Mouse (Mus musculus) G1E (cell line): ENCODE data around the gene Slc41a1. TPM values are rescaled to one million over a fixed set of nuclear protein-coding genes. Genes with fewer than 3 reads are reported as not detected.

Experiments
- ATAC-seq: 2 replicates; pipeline ENCODE4 v1.8.0; 2016; ENCODE audit warnings: mild to moderate bottlenecking; ENCODE audit not compliant: insufficient number of reproducible peaks, poor library complexity, low FRiP score, severe bottlenecking; ENCODE audit errors: extremely low read depth
- DNase-seq: peaks from one replicate; pipeline ENCODE4 v3.0.0; 2012; ENCODE audit warnings: low spot score
- H3K27me3 ChIP-seq: 2 replicates; pipeline ENCODE4 v1.6.1; 2012; ENCODE audit warnings: mild to moderate bottlenecking, low read length, inconsistent platforms; ENCODE audit not compliant: insufficient read depth
- H3K36me3 ChIP-seq: replicated peaks from 2 replicates; pipeline ENCODE3; 2012; ENCODE audit warnings: mild to moderate bottlenecking, inconsistent platforms
- H3K4me1 ChIP-seq: 2 replicates; pipeline ENCODE4 v1.6.1; 2012; ENCODE audit warnings: low read depth, low read length, inconsistent platforms, mixed read lengths; ENCODE audit not compliant: insufficient read depth
- H3K4me3 ChIP-seq: 2 replicates; pipeline ENCODE4 v1.5.1; 2012; ENCODE audit warnings: low read depth, mild to moderate bottlenecking, inconsistent platforms, low read length, moderate library complexity, mixed read lengths
- H3K9me3 ChIP-seq: replicated peaks from 2 replicates; pipeline ENCODE4 v1.6.1; 2012; ENCODE audit warnings: inconsistent platforms
- CTCF ChIP-seq: IDR thresholded peaks from 2 replicates; pipeline ENCODE4 v1.5.1; 2012; ENCODE audit warnings: low read depth, low read length, inconsistent platforms, mixed read lengths
- GATA1 ChIP-seq: IDR thresholded peaks from 2 replicates; pipeline ENCODE4 v1.6.1; 2012; ENCODE audit warnings: borderline replicate concordance, low read length, inconsistent platforms, mixed read lengths
- GATA2 ChIP-seq: IDR thresholded peaks from 2 replicates; pipeline ENCODE4 v1.6.1; 2012; ENCODE audit warnings: low read depth, low read length, inconsistent platforms, borderline replicate concordance
- POLR2AphosphoS5 ChIP-seq: IDR thresholded peaks from 2 replicates; pipeline ENCODE4 v1.6.1; 2012; ENCODE audit warnings: low read depth, low read length, inconsistent platforms; ENCODE audit not compliant: insufficient replicate concordance
- TAL1 ChIP-seq: conservative IDR thresholded peaks from 2 replicates; pipeline ENCODE4 v1.6.1; 2012; ENCODE audit warnings: low read depth, low read length, inconsistent platforms, mixed read lengths
- polyA plus RNA-seq: library from polyadenylated mRNA; stranded (reverse); fragments of >175 nt; gene quantifications from 2 replicates; pipeline ENCODE4 v1.2.3, GENCODE M21; 2012
- total RNA-seq, 2 experiments: library from RNA; stranded (forward) in 1 of 2; stranded (reverse) in 1 of 2; fragments of 200-1000 nt in 1 of 2; fragments of >200 nt in 1 of 2; fragmentation: Nextera tagmentation in 1 of 2; gene quantifications; 2 replicates each; pipeline ENCODE4 v1.2.3; 2014 to 2017

Gene Slc41a1
- total and polyA plus RNA-seq, 3 experiments = 6.8 to 21.0 (median 7.2) TPM

DNA sequence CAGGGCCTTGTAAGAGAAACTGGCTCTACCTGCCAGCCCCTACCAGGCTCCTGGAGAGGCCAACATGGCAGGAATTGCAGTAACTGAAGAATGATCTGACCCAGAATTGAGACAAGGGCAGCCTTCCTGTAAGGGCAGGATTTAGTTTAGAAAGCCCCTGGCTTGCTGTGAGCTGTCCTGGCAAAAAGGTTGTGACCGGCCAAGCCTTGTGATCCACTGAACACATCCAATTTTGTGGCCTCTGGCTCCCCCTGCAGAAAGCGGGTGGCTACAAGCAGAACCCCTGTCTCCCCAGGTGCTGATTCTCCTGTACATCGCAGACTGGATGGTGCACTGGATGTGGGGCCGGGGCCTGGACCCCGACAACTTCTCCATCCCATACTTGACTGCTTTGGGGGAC lies 19.0 kb downstream of the Slc41a1 start:
- H3K9me3 ChIP-seq = no peaks in the 10 kb centered on the region
- no peak overlapping the region for H3K4me3 ChIP-seq
- ATAC-seq (no peak), DNase-seq (no peak)
- peaks cover 64% of the 10 kb centered on the region for H3K36me3 ChIP-seq
- H3K4me1 ChIP-seq = no peaks in the 10 kb centered on the region
- no peak for TF ChIP-seq POLR2AphosphoS5
- H3K27me3 ChIP-seq = no peaks in the 10 kb centered on the region; the same call in 1 of the 2 replicates

DNA sequence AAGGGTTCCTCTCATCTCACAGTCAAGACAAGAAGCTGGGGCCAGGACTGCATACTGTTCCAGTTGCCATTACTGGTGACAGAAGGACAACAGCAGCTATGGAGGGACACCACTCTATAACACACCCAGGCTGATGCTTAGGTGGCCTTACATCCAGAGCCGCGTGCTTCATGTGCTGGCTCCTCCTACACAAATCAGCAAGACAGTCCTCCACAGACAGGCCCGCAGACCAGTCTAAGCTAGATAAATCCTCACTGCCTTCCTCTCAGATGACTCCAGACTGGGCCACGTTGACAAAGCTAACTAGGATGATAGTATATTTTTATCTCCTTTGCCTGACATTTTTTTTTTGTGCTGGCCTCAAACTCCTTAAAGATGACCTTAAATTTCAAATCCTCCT lies 34.5 kb downstream of the Slc41a1 start:
- no peak for ATAC-seq
- no peak overlapping the region for H3K4me3 ChIP-seq

DNA sequence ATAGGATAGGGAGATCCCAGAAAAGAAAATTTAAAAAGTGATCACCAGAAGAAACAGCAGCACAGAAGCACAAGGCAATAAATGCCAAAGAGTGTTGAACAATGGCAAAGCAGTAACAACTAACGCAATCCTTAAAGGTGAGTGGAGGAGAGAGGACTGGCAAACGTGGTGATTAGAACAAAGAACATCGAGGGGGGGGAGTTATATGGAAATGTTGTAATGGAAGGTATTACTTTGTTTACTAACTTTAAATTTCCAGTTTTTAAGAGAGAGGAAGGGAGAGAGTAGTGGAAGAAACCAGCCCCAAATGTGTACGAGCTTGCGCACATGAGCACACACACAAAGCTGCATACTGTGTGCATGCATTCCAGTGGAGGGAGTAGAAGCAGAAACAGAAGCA lies 38.3 kb downstream of the Slc41a1 start:
- no peak overlapping the region for H3K4me3 ChIP-seq
- no peaks in the 10 kb centered on the region for H3K36me3 ChIP-seq
- no peak for ATAC-seq
- H3K27me3 ChIP-seq = peaks cover 32% of the 10 kb centered on the region
- DNase-seq = no peak
- no peaks in the 10 kb centered on the region for H3K4me1 ChIP-seq
- TF ChIP-seq CTCF = no peak
- no peak for TF ChIP-seq TAL1
- no peak for TF ChIP-seq POLR2AphosphoS5
- TF ChIP-seq GATA1 = no peak
- TF ChIP-seq GATA2 = no peak
- no peaks in the 10 kb centered on the region for H3K9me3 ChIP-seq

More for the DNA sequence above, 34.5 kb downstream of the Slc41a1 start:
- H3K4me1 ChIP-seq = no peaks in the 10 kb centered on the region
- H3K27me3 ChIP-seq = peaks cover 24% of the 10 kb centered on the region
- TF ChIP-seq TAL1 = no peak
- no peak for TF ChIP-seq POLR2AphosphoS5
- TF ChIP-seq GATA2 = no peak
- TF ChIP-seq CTCF = no peak
- TF ChIP-seq GATA1 = no peak
- no peak for DNase-seq
- H3K36me3 ChIP-seq = no peaks in the 10 kb centered on the region
- no peaks in the 10 kb centered on the region for H3K9me3 ChIP-seq

DNA sequence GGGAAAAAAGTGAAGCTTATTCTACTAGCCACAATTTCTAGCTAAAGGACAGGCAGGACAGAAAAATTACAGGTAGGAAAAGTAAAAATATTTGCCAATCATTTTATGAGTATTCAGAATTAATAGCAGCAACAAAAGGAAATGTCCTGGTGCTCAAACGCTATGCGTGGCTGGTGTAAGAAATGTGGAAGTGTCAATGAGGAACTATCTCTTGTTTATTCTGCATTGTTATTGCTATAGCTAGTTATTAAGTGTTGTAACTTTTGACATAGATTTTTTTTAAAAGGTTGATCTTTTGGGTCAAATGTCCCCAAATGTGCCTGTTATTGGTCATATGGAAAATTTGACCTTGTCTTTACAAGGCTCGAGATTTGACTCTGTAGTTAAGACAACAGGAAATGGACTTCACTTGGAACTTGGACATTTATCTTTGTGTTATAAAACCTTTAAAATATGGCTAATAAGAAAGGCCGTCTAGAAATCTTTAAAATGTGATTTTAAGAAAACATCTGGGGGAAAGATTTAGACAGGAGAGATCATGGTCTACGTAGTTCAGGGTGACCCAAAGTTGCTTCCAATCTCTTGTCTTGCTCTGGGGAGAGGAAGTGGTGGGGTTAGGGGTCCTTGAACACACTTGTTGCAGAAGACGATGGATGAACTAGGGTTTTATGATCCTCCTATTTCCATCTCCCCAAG lies 39.2 kb downstream of the Slc41a1 start:
- Histone ChIP-seq H3K4me3 (no peak overlapping the region), H3K36me3 (no peaks in the 10 kb centered on the region), H3K4me1 (no peaks in the 10 kb centered on the region), H3K27me3 (peaks cover 33% of the 10 kb centered on the region), H3K9me3 (no peaks in the 10 kb centered on the region)
- TF ChIP-seq GATA2 (no peak), CTCF (no peak), TAL1 (no peak), POLR2AphosphoS5 (no peak), GATA1 (no peak)
- ATAC-seq = no peak
- no peak for DNase-seq

DNA sequence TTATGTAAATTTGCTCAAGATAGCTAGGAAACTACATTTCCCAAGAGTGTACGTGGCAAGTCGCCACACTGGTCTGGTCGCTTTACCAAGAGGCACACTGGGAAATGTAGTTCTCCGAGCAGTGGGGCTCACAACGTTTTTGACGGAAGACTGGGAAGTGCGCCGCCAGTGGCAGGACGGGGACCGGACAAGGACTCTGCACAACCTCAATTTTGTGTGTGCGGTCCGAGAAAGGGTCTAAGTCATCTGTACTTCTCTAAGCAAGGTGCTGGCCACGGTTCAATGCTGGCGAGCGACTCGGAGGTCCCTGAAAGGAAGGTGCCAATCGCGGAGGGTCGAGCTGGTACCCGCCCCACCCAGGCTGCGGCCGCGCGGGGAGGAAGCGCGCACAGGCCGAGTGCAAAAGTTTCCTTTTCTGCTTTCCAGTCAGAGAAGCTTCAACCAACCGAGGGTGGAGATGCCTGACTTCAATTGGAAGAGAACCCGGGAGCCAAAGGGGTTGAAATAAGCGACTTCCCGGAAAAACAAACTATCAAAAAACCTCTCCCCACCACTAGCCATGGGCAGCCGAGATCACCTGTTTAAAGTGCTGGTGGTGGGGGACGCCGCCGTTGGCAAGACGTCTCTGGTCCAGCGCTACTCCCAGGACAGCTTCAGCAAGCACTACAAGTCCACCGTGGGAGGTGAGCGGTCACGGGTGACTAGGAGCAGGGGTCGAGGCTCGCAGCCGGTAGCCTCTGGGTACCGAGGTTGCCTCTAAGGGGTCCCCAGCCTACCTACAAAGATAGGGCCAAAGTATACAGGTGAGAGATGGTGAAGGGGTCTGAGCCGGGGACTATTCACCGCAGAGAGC lies 40.0 kb downstream of the Slc41a1 start, which contains the start of gene Rab29:
Gene Rab29 (plus strand): TSS at position 132 of the 853 bp plus-strand sequence.
- TF ChIP-seq TAL1 (no peak), GATA2 (no peak), GATA1 (no peak), CTCF (no peak), POLR2AphosphoS5 (no peak)
- Histone ChIP-seq H3K27me3 (peaks cover 29% of the 10 kb centered on the region), H3K36me3 (no peaks in the 10 kb centered on the region), H3K9me3 (no peaks in the 10 kb centered on the region), H3K4me3 (no peak within 1 kb of the TSS), H3K4me1 (no peaks in the 10 kb centered on the region)
- DNase-seq (no peak), ATAC-seq (no peak)

DNA sequence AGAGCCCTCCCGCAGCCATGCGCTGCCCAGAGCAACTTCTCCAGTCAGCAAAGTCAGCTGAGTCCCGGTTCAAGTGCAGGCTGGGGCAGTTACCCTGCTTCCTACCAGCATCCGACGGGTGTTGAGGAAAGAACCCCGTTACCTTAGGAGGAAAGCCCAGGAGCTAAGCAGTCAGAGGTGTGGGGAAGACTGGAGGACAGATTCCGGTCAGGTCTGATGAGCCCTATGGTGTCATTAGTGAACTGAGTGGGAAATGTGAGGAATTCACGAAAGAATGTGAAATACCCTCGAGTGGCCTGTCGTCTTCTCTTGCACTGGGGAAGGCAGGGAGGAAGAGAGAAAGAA lies 40.6 kb downstream of the Slc41a1 start:
- no peaks in the 10 kb centered on the region for H3K4me1 ChIP-seq
- peaks cover 26% of the 10 kb centered on the region for H3K27me3 ChIP-seq
- TF ChIP-seq GATA1 = no peak
- no peak for TF ChIP-seq CTCF
- no peak for TF ChIP-seq GATA2
- TF ChIP-seq POLR2AphosphoS5 = no peak
- TF ChIP-seq TAL1 = no peak
- no peaks in the 10 kb centered on the region for H3K36me3 ChIP-seq
- H3K4me3 ChIP-seq = no peak overlapping the region
- no peak for DNase-seq
- no peaks in the 10 kb centered on the region for H3K9me3 ChIP-seq
- ATAC-seq = no peak

DNA sequence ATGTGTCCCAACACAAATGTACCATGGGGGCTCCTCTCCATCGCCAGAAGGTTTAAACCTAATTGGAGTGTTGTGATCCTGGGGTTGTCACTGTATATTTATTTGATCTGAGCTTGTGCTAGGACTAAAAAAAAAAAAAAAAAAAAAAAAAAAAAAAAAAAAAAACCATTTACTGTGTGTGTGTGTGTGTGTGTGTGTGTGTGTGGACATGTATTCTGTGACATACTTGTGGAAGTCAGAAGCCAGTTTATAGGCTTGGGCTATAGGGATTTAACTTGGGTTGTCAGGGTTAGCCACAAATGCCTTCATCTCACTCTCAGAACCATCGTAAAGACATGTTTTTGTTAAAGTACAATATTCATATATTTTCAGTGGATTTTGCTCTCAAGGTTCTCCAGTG lies 42.3 kb downstream of the Slc41a1 start:
- H3K4me3 ChIP-seq = no peak overlapping the region
- ATAC-seq (no peak), DNase-seq (no peak)
- peaks cover 26% of the 10 kb centered on the region for H3K27me3 ChIP-seq
- H3K36me3 ChIP-seq = no peaks in the 10 kb centered on the region
- H3K4me1 ChIP-seq = no peaks in the 10 kb centered on the region
- no peaks in the 10 kb centered on the region for H3K9me3 ChIP-seq
- TF ChIP-seq CTCF = no peak
- TF ChIP-seq POLR2AphosphoS5 = no peak
- TF ChIP-seq GATA1 = no peak
- TF ChIP-seq TAL1 = no peak
- TF ChIP-seq GATA2 = no peak
